Mouse (Mus musculus) C3H10T1/2 (cell line): Measurements from ENCODE around the gene Kdm1a. TPM values are rescaled to one million over a fixed set of nuclear protein-coding genes. Genes with fewer than 3 reads are reported as not detected.

Experiments used
- polyA plus RNA-seq, 2 experiments: library from polyadenylated mRNA; unstranded; fragments of >200 nt; fragmentation: generic; extraction: Trizol; gene quantifications; one replicate each; pipeline ENCODE4 v1.2.1; 2012; ENCODE audit warnings: missing spikeins in 2 of 2

Gene Kdm1a
- polyA plus RNA-seq = 10 to 100 TPM in 1 of 2 experiments, 1 to 10 TPM in 1; 6.3 to 43.2 TPM

GRCm38 (mm10) chr4:136602568-136602967, at the start of gene Kdm1a:
Gene Kdm1a (minus strand): TSS chr4:136602723.

GRCm38 (mm10) chr4:136622388-136622787, 19.9 kb upstream of the Kdm1a start, which contains the start of gene Lactbl1:
Gene Lactbl1 (plus strand): TSS chr4:136622621.

GRCm38 (mm10) chr4:136610387-136610856, 7.9 kb upstream of the Kdm1a start, which contains the start of gene Tex46:
Gene Tex46 (plus strand): TSS chr4:136610437.

Other genes with a start within 250 kb of the Kdm1a start
- not detected for gene Htr1d, start 179.2 kb downstream of the Kdm1a start, polyA plus RNA-seq
- 1 to 10 TPM in 1 of 2 experiments, under 1 TPM in 1; 0.39 to 1.4 TPM for gene 6030445D17Rik, start 140.5 kb downstream of the Kdm1a start, polyA plus RNA-seq
- 1 to 10 TPM in 1 of 2 experiments, under 1 TPM in 1; 0.69 to 6.1 TPM for gene Luzp1, start 133.0 kb downstream of the Kdm1a start, polyA plus RNA-seq
- gene Tex46, start 7.7 kb upstream of the Kdm1a start, polyA plus RNA-seq = not detected
- gene Lactbl1, start 19.9 kb upstream of the Kdm1a start, polyA plus RNA-seq = not detected
- 10 to 100 TPM in 1 of 2 experiments, 1 to 10 TPM in 1; 6.6 to 19.7 TPM for gene Ephb2, start 233.3 kb upstream of the Kdm1a start, polyA plus RNA-seq